Mouse (Mus musculus) hindbrain, embryonic 11.5 days (tissue): ENCODE results near the gene Mras. TPM values are rescaled to one million over a fixed set of nuclear protein-coding genes. Genes with fewer than 3 reads are reported as not detected.

Experiments
- ATAC-seq: fragments of 200-750 bp; cut with Nextera tagmentation; 2 replicates; pipeline ENCODE4 v1.8.0; 2017; ENCODE audit warnings: mild to moderate bottlenecking, moderate TSS enrichment, moderate library complexity; ENCODE audit not compliant: low FRiP score
- DNase-seq: peaks from one replicate; pipeline ENCODE4 v3.0.0-alpha.2; 2015; ENCODE audit warnings: low spot score
- H3K27ac ChIP-seq: fragments of 300-500 bp; sonication (generic); 2 replicates; pipeline ENCODE4 v1.5.1; 2014; ENCODE audit warnings: mild to moderate bottlenecking, low read depth, low read length
- H3K27me3 ChIP-seq: fragments of 300-500 bp; sonication (generic); 2 replicates; pipeline ENCODE4 v1.6.1; 2014; ENCODE audit warnings: mild to moderate bottlenecking, low read length, moderate library complexity, mixed read lengths; ENCODE audit not compliant: control insufficient read depth, insufficient read depth
- H3K36me3 ChIP-seq: fragments of 300-500 bp; sonication (generic); 2 replicates; pipeline ENCODE4 v1.6.1; 2014; ENCODE audit warnings: mild to moderate bottlenecking, low read length, moderate library complexity, mixed read lengths; ENCODE audit not compliant: control insufficient read depth, insufficient read depth
- H3K4me1 ChIP-seq: fragments of 300-500 bp; sonication (generic); replicated peaks from 2 replicates; pipeline ENCODE4 v1.6.1; 2014; ENCODE audit warnings: low read length, mixed read lengths; ENCODE audit not compliant: control insufficient read depth, insufficient read depth
- H3K4me2 ChIP-seq: fragments of 300-500 bp; sonication (generic); replicated peaks from 2 replicates; pipeline ENCODE4 v1.6.1; 2014; ENCODE audit warnings: mild to moderate bottlenecking, low read depth, low read length
- H3K4me3 ChIP-seq: fragments of 300-500 bp; sonication (generic); 2 replicates; pipeline ENCODE4 v1.5.1; 2014; ENCODE audit warnings: low read depth, low read length
- H3K9ac ChIP-seq: fragments of 300-500 bp; sonication (generic); 2 replicates; pipeline ENCODE4 v1.6.1; 2014; ENCODE audit warnings: low read depth, low read length
- H3K9me3 ChIP-seq: fragments of 300-500 bp; sonication (generic); 2 replicates; pipeline ENCODE4 v1.6.1; 2016; ENCODE audit warnings: low read length; ENCODE audit not compliant: control insufficient read depth
- WGBS: fragments of 180-500 bp; shearing (Covaris S2); extraction: QIAGEN DNeasy Blood & Tissue Kit; methylation state at CpG from one replicate; pipeline ENCODE4 v1.1.7; 2014; 5-methylcytosine and 5-hydroxymethylcytosine counted together
- polyA plus RNA-seq: library from polyadenylated mRNA; unstranded; fragments of >200 nt; fragmentation: Nextera tagmentation; extraction: Ambion mirVana; gene quantifications from 2 replicates; pipeline ENCODE4 v1.2.1, GENCODE M21; 2014

The Mras gene
- polyA plus RNA-seq, 1 experiment from 2014 or later: 20.7 TPM

GRCm38 (mm10) chr9:99425262-99425661 is 11.9 kb downstream of the Mras start:
- no peaks in the 10 kb centered on the region for H3K36me3 ChIP-seq
- no peaks in the 10 kb centered on the region for H3K27me3 ChIP-seq
- H3K9ac ChIP-seq: no peak overlapping the region
- no peaks in the 10 kb centered on the region for H3K9me3 ChIP-seq
- no peaks in the 10 kb centered on the region for H3K4me1 ChIP-seq
- 74% methylated on average over 9 of the region's 9 CpGs for WGBS
- DNase-seq: no peak
- H3K27ac ChIP-seq: no peak overlapping the region
- no peak overlapping the region for H3K4me3 ChIP-seq
- no peak for ATAC-seq
- no peak overlapping the region for H3K4me2 ChIP-seq

GRCm38 (mm10) chr9:99424574-99424863 is 12.7 kb downstream of the Mras start:
- Histone ChIP-seq H3K4me2 (no peak overlapping the region), H3K9ac (no peak overlapping the region), H3K4me1 (no peaks in the 10 kb centered on the region), H3K27ac (no peak overlapping the region), H3K4me3 (no peak overlapping the region), H3K27me3 (no peaks in the 10 kb centered on the region), H3K36me3 (no peaks in the 10 kb centered on the region), H3K9me3 (no peaks in the 10 kb centered on the region)
- no peak for ATAC-seq
- no peak for DNase-seq
- WGBS: 78% methylated on average over 4 of the region's 4 CpGs

GRCm38 (mm10) chr9:99423692-99424573 is 13.2 kb downstream of the Mras start:
- DNase-seq (no peak), ATAC-seq (no peak)
- Histone ChIP-seq H3K36me3 (no peaks in the 10 kb centered on the region), H3K9me3 (no peaks in the 10 kb centered on the region), H3K4me2 (no peak overlapping the region), H3K27me3 (no peaks in the 10 kb centered on the region), H3K4me3 (no peak overlapping the region), H3K27ac (no peak overlapping the region), H3K9ac (no peak overlapping the region), H3K4me1 (no peaks in the 10 kb centered on the region)
- 71% methylated on average over 9 of the region's 9 CpGs for WGBS

- no peak for ATAC-seq
- WGBS: 68% methylated on average over 3 of the region's 3 CpGs
Measured at GRCm38 (mm10) chr9:99421914-99422313, 15.3 kb downstream of the Mras start.

GRCm38 (mm10) chr9:99419951-99420701 is 17.1 kb downstream of the Mras start:
- H3K4me1 ChIP-seq: no peaks in the 10 kb centered on the region
- no peaks in the 10 kb centered on the region for H3K9me3 ChIP-seq
- WGBS: 75% methylated on average over 8 of the region's 8 CpGs

More at GRCm38 (mm10) chr9:99421914-99422313, 15.3 kb downstream of the Mras start:
- Histone ChIP-seq H3K4me3 (no peak overlapping the region), H3K9me3 (no peaks in the 10 kb centered on the region), H3K36me3 (no peaks in the 10 kb centered on the region), H3K9ac (no peak overlapping the region), H3K27me3 (no peaks in the 10 kb centered on the region), H3K27ac (no peak overlapping the region), H3K4me2 (no peak overlapping the region), H3K4me1 (no peaks in the 10 kb centered on the region)
- no peak for DNase-seq

DNA sequence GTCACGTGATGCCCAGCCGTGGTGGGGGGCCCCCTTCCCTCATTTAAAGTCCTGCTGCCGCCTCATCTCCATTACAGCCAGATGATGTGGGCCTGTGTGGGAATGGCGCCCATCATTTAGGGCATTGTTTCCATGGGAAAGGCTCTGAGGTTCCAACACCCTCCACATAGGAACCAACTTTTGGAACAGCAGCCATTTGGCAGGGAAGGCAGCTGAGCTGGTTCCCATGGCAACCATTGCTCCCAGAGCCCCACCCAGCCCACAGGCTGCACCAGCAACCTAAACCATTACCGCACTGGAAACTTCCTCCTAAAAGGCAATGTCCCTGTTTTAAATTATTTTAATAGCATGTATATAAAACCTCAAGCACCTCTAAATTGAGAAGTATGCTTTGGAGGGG is 18.8 kb downstream of the Mras start:
- DNase-seq: peak; percentile 38
- Histone ChIP-seq H3K9me3 (no peaks in the 10 kb centered on the region), H3K4me1 (no peaks in the 10 kb centered on the region), H3K27me3 (no peaks in the 10 kb centered on the region), H3K4me2 (no peak overlapping the region), H3K9ac (no peak overlapping the region), H3K4me3 (no peak overlapping the region), H3K36me3 (no peaks in the 10 kb centered on the region), H3K27ac (no peak overlapping the region)
- 69% methylated on average over 5 of the region's 5 CpGs for WGBS
- ATAC-seq: no peak

More at GRCm38 (mm10) chr9:99419951-99420701, 17.1 kb downstream of the Mras start:
- no peaks in the 10 kb centered on the region for H3K27me3 ChIP-seq
- no peaks in the 10 kb centered on the region for H3K36me3 ChIP-seq
- ATAC-seq (no peak), DNase-seq (no peak)
- no peak overlapping the region for H3K4me2 ChIP-seq
- no peak overlapping the region for H3K9ac ChIP-seq
- H3K4me3 ChIP-seq: no peak overlapping the region
- H3K27ac ChIP-seq: no peak overlapping the region

DNA sequence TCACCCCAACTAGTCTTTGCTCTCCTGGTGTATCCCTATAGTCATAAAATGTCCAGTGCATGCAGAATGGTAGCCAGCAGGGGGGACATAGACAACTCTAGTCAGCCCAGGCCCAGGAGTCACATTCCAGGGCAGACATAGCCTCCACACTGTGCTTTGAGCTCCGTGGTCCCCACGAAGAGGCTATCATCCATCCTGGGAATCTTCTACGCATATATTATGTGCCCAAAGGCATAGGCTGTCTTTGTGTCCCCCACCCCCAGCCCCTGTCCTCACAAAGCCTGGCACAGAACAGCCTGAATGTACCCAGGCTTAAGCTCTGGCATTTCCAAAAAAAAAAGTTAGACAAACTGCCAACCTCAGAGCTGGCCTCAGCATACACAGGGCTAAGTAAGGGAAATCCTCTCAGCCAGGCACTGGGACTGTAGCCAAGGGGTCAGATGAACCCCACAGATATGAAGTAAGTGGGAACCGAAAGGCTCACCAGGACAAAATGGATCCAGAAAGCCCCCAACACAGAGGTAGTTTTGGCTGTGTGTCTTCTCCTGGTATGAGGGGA is 19.8 kb downstream of the Mras start:
- no peaks in the 10 kb centered on the region for H3K4me1 ChIP-seq
- no peaks in the 10 kb centered on the region for H3K27me3 ChIP-seq
- ATAC-seq (no peak), DNase-seq (no peak)
- no peaks in the 10 kb centered on the region for H3K36me3 ChIP-seq
- WGBS: 83% methylated on average over 4 of the region's 4 CpGs
- H3K27ac ChIP-seq: no peak overlapping the region
- H3K9me3 ChIP-seq: no peaks in the 10 kb centered on the region
- no peak overlapping the region for H3K4me2 ChIP-seq
- no peak overlapping the region for H3K9ac ChIP-seq
- H3K4me3 ChIP-seq: no peak overlapping the region

GRCm38 (mm10) chr9:99416809-99417208 is 20.4 kb downstream of the Mras start:
- Histone ChIP-seq H3K4me2 (no peak overlapping the region), H3K4me3 (no peak overlapping the region), H3K4me1 (no peaks in the 10 kb centered on the region), H3K36me3 (no peaks in the 10 kb centered on the region), H3K27me3 (no peaks in the 10 kb centered on the region), H3K27ac (no peak overlapping the region), H3K9me3 (no peaks in the 10 kb centered on the region), H3K9ac (no peak overlapping the region)
- ATAC-seq: no peak
- no peak for DNase-seq
- WGBS: 89% methylated on average over 3 of the region's 3 CpGs
